Mouse (Mus musculus): ENCODE measurements around the gene Dbi.
A peak's percentile ranks its signal among the peaks of the same experiment; 100 is the strongest.

Gene Dbi

DNA sequence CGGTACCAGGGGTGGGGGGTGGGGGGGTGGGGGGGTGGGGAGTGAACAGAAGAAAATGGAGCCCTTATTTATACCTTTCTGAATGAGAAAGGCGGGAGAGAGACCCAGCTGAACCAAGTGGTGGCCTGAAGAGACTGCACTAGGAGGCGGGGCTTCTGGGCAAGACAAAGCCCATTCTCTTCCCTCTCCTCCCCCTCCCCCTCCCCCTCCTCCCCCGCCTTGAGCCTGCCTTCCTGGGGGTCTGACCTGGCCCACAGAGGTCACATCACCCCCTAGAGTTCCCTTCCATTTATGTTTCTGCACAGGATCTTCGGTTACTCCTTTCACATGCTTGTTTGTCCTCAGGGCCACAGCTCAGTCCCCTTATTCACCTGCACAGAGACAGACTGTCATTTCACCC lies 31.7 kb downstream of the Dbi start:
- no peak for DNase-seq (ENCODE audit: extremely low read depth, insufficient read length, low spot score)

- DNase-seq (ENCODE audit: extremely low read depth, insufficient read length, low spot score) = no peak
Observed at GRCm38 (mm10) chr1:120086644-120087043, 34.2 kb downstream of the Dbi start.

- DNase-seq (ENCODE audit: extremely low read depth, insufficient read length, low spot score) = no peak
Observed at GRCm38 (mm10) chr1:120085696-120086095, 35.2 kb downstream of the Dbi start.

- DNase-seq (ENCODE audit: extremely low read depth, insufficient read length, low spot score) = peak; percentile 49
Observed at GRCm38 (mm10) chr1:120083921-120084517, 36.9 kb downstream of the Dbi start.

GRCm38 (mm10) chr1:120082957-120083585 lies 37.8 kb downstream of the Dbi start:
- peak; percentile 54 for DNase-seq (ENCODE audit: extremely low read depth, insufficient read length, low spot score)

DNA sequence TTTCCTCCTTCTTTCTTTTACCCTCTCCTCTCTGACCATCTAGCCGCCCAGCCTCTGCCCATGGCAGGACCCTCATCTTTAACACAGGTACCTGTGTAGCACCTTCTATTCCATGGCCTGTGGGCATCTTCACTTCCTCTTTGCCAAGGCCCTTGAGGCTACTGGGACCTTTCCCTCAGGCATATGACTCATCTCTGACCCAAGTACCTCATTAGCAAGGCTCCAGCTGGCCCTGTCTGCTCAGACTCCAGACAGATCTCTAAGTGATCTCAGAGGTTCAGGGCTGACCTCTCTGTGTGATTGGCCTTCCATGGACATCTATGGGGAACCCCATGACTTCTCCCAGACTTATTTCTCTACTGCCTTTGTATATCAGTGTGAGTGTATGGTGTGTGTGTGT lies 40.2 kb downstream of the Dbi start:
- peak; percentile 36 for DNase-seq (ENCODE audit: extremely low read depth, insufficient read length, low spot score)

DNA sequence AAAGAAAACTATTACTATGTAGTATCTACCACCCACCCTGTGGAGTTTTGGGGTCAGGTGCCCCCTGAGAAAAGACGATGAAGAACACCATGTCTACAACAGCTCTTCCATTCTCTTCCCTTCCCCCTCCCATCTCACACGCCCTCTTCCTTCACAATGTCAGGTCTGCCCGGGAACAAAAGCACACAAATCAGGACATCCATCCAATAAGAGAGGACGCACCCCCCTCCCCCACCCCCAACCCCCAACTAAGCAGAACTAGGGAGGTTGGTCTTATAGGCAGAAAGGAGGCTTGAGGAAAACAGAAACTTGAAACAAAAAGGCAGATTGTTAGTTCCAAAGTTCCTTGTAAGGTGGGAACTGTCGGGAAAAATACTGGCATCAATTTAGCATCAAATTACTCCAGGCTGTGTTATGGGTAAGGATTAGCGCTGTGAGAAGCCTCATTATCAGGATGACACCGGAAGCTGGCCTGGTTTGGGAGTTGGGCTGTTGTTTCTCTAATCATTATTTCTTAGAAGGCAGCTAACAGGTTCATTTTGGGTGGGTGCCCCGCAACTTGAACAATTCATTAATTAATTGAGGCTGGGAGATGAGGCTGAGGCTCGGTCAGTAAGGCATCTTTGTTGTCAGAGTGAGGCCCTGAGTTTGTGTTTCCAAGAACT lies 43.0 kb downstream of the Dbi start:
- DNase-seq (ENCODE audit: extremely low read depth, insufficient read length, low spot score) = no peak

GRCm38 (mm10) chr1:120075507-120075906 lies 45.4 kb downstream of the Dbi start:
- DNase-seq (ENCODE audit: extremely low read depth, insufficient read length, low spot score) = no peak

DNA sequence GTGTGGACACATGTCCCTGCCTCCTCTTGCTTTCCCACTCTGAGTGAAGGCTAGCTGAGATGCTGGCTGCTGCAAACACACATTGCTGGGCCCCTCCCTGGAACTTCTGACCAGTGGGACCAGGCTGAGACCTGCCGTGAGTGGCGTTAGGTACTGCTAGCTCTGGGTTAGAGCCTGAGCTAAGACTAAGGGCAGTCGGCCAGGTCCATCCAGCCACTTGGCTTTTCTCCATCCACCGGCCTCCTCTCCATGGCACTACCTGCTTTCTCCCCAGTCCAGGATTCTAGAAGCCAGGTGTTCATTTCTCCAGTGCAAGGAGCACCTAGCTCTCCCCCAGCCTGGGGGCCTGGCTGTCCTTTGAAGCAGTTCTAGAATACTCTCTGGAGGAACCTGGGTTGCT lies 45.9 kb downstream of the Dbi start:
- DNase-seq (ENCODE audit: extremely low read depth, insufficient read length, low spot score) = peak; percentile 39

GRCm38 (mm10) chr1:120074307-120074702 lies 46.6 kb downstream of the Dbi start:
- DNase-seq (ENCODE audit: extremely low read depth, insufficient read length, low spot score) = no peak

DNA sequence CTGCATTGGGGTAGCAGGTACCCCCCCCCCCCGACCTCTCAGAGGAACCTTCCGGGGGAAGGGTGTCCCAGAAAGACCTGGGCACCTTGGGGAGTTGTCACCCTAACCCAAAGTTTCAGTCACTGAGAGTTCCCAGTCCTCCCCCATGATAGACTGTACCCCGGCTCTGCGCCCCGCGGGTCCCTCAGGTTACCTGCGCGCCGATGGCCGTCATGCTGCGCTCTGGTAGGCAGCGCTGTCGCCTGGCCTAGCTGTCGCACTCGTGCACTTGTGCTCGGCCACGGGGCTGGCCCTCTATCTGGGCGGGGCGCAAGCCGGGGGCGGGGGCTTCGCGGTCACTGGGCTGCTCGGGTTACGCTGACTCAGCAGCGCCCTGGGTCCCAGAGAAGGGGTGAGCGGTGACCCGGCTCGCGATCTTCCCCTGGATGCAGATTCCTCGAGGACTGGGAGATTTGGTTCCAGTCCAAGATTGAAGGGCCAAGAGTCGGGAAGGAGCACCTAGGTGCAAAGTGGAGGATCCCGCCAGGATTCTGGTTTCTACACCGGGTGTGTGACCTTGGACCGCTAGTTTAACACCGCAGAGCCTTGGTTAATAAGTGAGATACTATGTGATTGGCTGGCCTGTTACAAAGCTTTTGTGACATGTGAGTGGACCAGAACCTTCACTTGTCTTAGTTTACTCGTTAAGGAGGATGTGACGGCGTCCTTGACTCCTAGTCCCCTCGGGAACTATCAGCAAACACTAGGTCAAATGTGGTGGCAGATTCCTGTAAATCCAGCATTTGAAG lies 47.2 kb downstream of the Dbi start, which contains the start of gene Tmem37:
Gene Tmem37, minus strand, starts transcription at position 556 of the 788 bp plus-strand sequence.
- DNase-seq (ENCODE audit: extremely low read depth, insufficient read length, low spot score) = peak; percentile 86

DNA sequence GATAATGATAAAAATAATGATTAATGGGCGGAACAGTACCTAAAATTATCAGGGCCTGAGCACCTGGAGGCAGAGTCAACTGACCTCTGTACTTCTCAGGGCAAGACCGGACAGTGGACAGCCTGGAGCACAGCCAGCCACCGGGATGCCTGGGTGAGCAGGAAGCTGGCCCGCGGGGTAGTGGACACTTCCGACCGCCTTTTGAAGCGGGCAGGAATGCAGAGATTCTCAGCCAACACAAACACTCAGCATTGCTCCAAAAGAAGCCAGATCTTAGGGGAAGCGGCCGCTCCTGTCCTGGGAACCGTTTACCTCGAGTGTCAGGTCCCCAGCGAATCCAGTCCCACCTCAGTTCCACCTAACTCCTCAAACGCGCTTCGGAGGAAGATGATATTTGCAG lies 48.0 kb downstream of the Dbi start:
- DNase-seq (ENCODE audit: extremely low read depth, insufficient read length, low spot score) = peak; percentile 76

DNA sequence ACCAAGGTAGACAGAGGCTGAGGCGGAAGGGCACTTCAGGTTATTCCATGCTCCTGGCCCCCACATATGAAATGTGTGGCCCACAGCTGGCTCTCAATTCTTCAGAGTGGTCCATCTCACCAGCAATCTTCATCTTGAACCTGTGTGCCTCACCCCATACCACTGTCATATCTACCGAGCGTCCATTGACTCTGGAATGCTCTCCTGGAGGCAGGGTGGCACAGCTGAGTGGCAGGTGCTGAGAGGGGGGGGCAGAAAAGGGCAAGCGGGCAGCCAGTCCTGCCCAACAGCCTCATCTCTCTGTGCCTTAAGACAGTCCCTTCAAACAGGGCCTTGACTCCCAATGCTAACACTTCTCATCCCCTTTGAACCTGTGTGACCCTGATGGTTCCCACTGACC lies 49.7 kb downstream of the Dbi start:
- DNase-seq (ENCODE audit: extremely low read depth, insufficient read length, low spot score) = no peak

DNA sequence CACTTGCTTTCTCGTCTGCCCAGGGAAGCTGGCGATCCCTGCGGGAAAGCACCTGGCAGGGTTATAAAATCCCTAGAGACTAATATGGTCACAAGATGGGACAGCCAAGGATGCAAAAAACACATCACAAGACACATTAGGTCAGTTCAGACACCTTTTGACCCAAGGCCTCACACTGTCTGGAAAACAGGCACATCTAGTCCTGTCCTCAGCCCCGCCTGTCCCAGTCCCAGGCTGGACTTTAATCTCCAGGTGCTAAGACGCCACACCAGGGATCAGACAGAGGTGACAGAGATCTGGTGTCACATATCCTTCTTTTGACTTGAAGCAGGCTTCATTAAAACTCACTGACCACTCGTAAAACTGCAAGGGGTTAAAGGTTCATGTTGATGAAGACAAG lies 50.7 kb downstream of the Dbi start:
- DNase-seq (ENCODE audit: extremely low read depth, insufficient read length, low spot score) = no peak

- no peak for DNase-seq (ENCODE audit: extremely low read depth, insufficient read length, low spot score)
Observed at GRCm38 (mm10) chr1:120069120-120069519, 51.8 kb downstream of the Dbi start.

DNA sequence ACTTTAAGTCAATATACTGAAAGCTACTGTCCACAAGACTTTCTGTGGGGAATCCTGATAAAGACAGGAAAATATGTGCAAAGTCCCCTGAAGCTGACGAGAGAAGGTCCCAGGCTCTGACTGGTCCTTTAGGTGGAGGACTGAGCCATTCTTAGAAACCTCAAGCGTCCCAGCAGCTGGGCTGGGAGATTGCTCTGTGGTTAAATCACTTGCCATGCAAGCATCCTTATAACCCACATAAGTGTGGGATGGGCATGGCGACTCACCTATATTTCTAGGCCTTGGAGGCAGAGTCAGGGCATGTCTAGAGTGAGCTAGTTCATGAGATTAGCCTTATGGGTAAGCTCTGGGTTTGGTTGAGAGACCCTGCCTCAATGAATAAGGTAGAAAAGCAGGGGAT lies 54.3 kb downstream of the Dbi start:
- DNase-seq (ENCODE audit: extremely low read depth, insufficient read length, low spot score) = no peak

DNA sequence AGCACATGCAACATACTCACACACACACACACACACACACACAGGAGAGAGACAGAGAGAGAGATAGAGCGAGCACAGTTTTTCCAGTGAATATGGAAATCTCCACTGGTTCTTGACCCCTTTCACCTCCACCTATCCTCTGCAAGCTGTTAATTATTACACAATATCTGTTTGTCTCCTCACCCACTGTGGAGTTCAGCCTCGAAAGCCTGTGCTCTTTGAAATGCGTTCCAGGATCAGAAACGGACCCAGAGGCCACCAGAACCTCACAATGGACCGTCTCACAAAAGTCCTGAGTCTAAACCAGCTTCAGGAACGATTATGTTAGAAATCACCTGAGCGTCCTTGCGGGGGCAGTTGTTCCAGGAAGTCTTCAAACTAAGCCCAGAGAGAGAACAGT lies 54.7 kb downstream of the Dbi start:
- DNase-seq (ENCODE audit: extremely low read depth, insufficient read length, low spot score) = no peak

GRCm38 (mm10) chr1:120064036-120064682 lies 56.7 kb downstream of the Dbi start:
- no peak for DNase-seq (ENCODE audit: extremely low read depth, insufficient read length, low spot score)

All from 3134 (cell line).